Mouse (Mus musculus): ENCODE data around the gene Slc35g2. TPM values are rescaled to one million over a fixed set of nuclear protein-coding genes. Genes with fewer than 3 reads are reported as not detected.
A peak's percentile ranks its signal among the peaks of the same experiment; 100 is the strongest.

Gene Slc35g2
- 6.5 TPM in 2 replicates for polyA plus RNA-seq (2016; fragmentation: Nextera tagmentation; extraction: Ambion mirVana)

- under 1% methylated on average over 54 of the region's 55 CpGs for WGBS
- peaks cover 18% of the 10 kb centered on the region for H3K27me3 ChIP-seq (ENCODE audit: low read depth, poor library complexity, severe bottlenecking)
- H3K9me3 ChIP-seq (replicated peaks): no peaks in the 10 kb centered on the region
- peak within 1 kb of the TSS; percentile 88 for H3K27ac ChIP-seq (replicated peaks)
- H3K4me3 ChIP-seq: peak within 1 kb of the TSS; percentile 81
- H3K4me1 ChIP-seq: peaks cover 20% of the 10 kb centered on the region
- peak; percentile 85 for DNase-seq (ENCODE audit: low spot score)
- H3K36me3 ChIP-seq: no peaks in the 10 kb centered on the region
These were observed at the start of gene Slc35g2 for GRCm38 (mm10) chr9:100570626-100571233. Slc35g2 (minus strand) TSS chr9:100571090.

- no peak for DNase-seq (ENCODE audit: low spot score)
- H3K4me3 ChIP-seq: no peak overlapping the region
- peaks cover 9% of the 10 kb centered on the region for H3K4me1 ChIP-seq
- WGBS: 53% methylated on average over 11 of the region's 11 CpGs
- H3K36me3 ChIP-seq: no peaks in the 10 kb centered on the region
- peak overlapping the region; percentile 69 for H3K27ac ChIP-seq (replicated peaks)
- H3K9me3 ChIP-seq (replicated peaks): no peaks in the 10 kb centered on the region
- H3K27me3 ChIP-seq (ENCODE audit: low read depth, poor library complexity, severe bottlenecking): no peaks in the 10 kb centered on the region
These were observed 46.1 kb upstream of the Slc35g2 start for GRCm38 (mm10) chr9:100616947-100617346.

GRCm38 (mm10) chr9:100613501-100614071, 42.7 kb upstream of the Slc35g2 start:
- Histone ChIP-seq H3K4me3 (no peak overlapping the region), H3K36me3 (no peaks in the 10 kb centered on the region), H3K9me3 (replicated peaks) (no peaks in the 10 kb centered on the region), H3K4me1 (peaks cover 9% of the 10 kb centered on the region), H3K27me3 (ENCODE audit: low read depth, poor library complexity, severe bottlenecking) (no peaks in the 10 kb centered on the region), H3K27ac (replicated peaks) (no peak overlapping the region)
- no peak for DNase-seq (ENCODE audit: low spot score)
- WGBS: 87% methylated on average over 3 of the region's 3 CpGs

- WGBS: 71% methylated on average over 7 of the region's 7 CpGs
- H3K27ac ChIP-seq (replicated peaks): no peak overlapping the region
- 0 out of 2 replicates have a peak, but pooled peaks cover 2% of the 10 kb centered on the region for H3K4me1 ChIP-seq
- no peak for DNase-seq (ENCODE audit: low spot score)
- H3K27me3 ChIP-seq (ENCODE audit: low read depth, poor library complexity, severe bottlenecking): no peaks in the 10 kb centered on the region
- H3K9me3 ChIP-seq (replicated peaks): no peaks in the 10 kb centered on the region
- H3K4me3 ChIP-seq: no peak overlapping the region
- H3K36me3 ChIP-seq: no peaks in the 10 kb centered on the region
These were observed 35.2 kb upstream of the Slc35g2 start for GRCm38 (mm10) chr9:100605985-100606554.

GRCm38 (mm10) chr9:100605522-100605921, 34.6 kb upstream of the Slc35g2 start:
- no peak for DNase-seq (ENCODE audit: low spot score)
- WGBS: 93% methylated on average over 1 of the region's 1 CpGs

GRCm38 (mm10) chr9:100603156-100603555, 32.3 kb upstream of the Slc35g2 start:
- H3K9me3 ChIP-seq (replicated peaks): no peaks in the 10 kb centered on the region
- no peaks in the 10 kb centered on the region for H3K27me3 ChIP-seq (ENCODE audit: low read depth, poor library complexity, severe bottlenecking)
- WGBS: 84% methylated on average over 5 of the region's 5 CpGs
- H3K4me1 ChIP-seq: peaks cover 12% of the 10 kb centered on the region
- no peaks in the 10 kb centered on the region for H3K36me3 ChIP-seq
- no peak for DNase-seq (ENCODE audit: low spot score)
- H3K4me3 ChIP-seq: no peak overlapping the region
- H3K27ac ChIP-seq (replicated peaks): no peak overlapping the region

More at GRCm38 (mm10) chr9:100605522-100605921, 34.6 kb upstream of the Slc35g2 start:
- Histone ChIP-seq H3K4me3 (no peak overlapping the region), H3K36me3 (no peaks in the 10 kb centered on the region), H3K4me1 (0 out of 2 replicates have a peak, but pooled peaks cover 2% of the 10 kb centered on the region), H3K9me3 (replicated peaks) (no peaks in the 10 kb centered on the region), H3K27ac (replicated peaks) (no peak overlapping the region), H3K27me3 (ENCODE audit: low read depth, poor library complexity, severe bottlenecking) (no peaks in the 10 kb centered on the region)

GRCm38 (mm10) chr9:100602130-100602529, 31.2 kb upstream of the Slc35g2 start:
- DNase-seq (ENCODE audit: low spot score): no peak
- WGBS: 93% methylated on average over 1 of the region's 1 CpGs

GRCm38 (mm10) chr9:100599761-100600328, 29.0 kb upstream of the Slc35g2 start:
- H3K27ac ChIP-seq (replicated peaks): no peak overlapping the region

More at GRCm38 (mm10) chr9:100602130-100602529, 31.2 kb upstream of the Slc35g2 start:
- Histone ChIP-seq H3K4me1 (peaks cover 12% of the 10 kb centered on the region), H3K36me3 (no peaks in the 10 kb centered on the region), H3K27me3 (ENCODE audit: low read depth, poor library complexity, severe bottlenecking) (no peaks in the 10 kb centered on the region), H3K4me3 (no peak overlapping the region), H3K27ac (replicated peaks) (no peak overlapping the region), H3K9me3 (replicated peaks) (no peaks in the 10 kb centered on the region)

GRCm38 (mm10) chr9:100597546-100597945, 26.7 kb upstream of the Slc35g2 start, which contains the start of gene Stag1:
Stag1 (plus strand) TSS chr9:100597798.
- Histone ChIP-seq H3K27ac (replicated peaks) (no peak within 1 kb of the TSS), H3K36me3 (no peaks in the 10 kb centered on the region)
- DNase-seq (ENCODE audit: low spot score): no peak

More at GRCm38 (mm10) chr9:100599761-100600328, 29.0 kb upstream of the Slc35g2 start:
- no peaks in the 10 kb centered on the region for H3K27me3 ChIP-seq (ENCODE audit: low read depth, poor library complexity, severe bottlenecking)
- WGBS: 59% methylated on average over 3 of the region's 3 CpGs
- H3K4me1 ChIP-seq: peaks cover 10% of the 10 kb centered on the region
- no peaks in the 10 kb centered on the region for H3K36me3 ChIP-seq
- no peak overlapping the region for H3K4me3 ChIP-seq
- DNase-seq (ENCODE audit: low spot score): no peak
- no peaks in the 10 kb centered on the region for H3K9me3 ChIP-seq (replicated peaks)

GRCm38 (mm10) chr9:100596317-100596716, 25.4 kb upstream of the Slc35g2 start:
- WGBS: 91% methylated on average over 8 of the region's 8 CpGs
- H3K9me3 ChIP-seq (replicated peaks): no peaks in the 10 kb centered on the region
- no peak for DNase-seq (ENCODE audit: low spot score)
- no peak overlapping the region for H3K27ac ChIP-seq (replicated peaks)
- no peaks in the 10 kb centered on the region for H3K36me3 ChIP-seq
- peaks cover 15% of the 10 kb centered on the region for H3K4me1 ChIP-seq
- no peaks in the 10 kb centered on the region for H3K27me3 ChIP-seq (ENCODE audit: low read depth, poor library complexity, severe bottlenecking)
- no peak overlapping the region for H3K4me3 ChIP-seq

More at GRCm38 (mm10) chr9:100597546-100597945, 26.7 kb upstream of the Slc35g2 start, which contains the start of gene Stag1:
- Histone ChIP-seq H3K9me3 (replicated peaks) (no peaks in the 10 kb centered on the region), H3K4me1 (peaks cover 14% of the 10 kb centered on the region), H3K27me3 (ENCODE audit: low read depth, poor library complexity, severe bottlenecking) (no peaks in the 10 kb centered on the region), H3K4me3 (no peak within 1 kb of the TSS)
- 91% methylated on average over 8 of the region's 8 CpGs for WGBS

GRCm38 (mm10) chr9:100590462-100590861, 19.6 kb upstream of the Slc35g2 start:
- 79% methylated on average over 4 of the region's 4 CpGs for WGBS
- DNase-seq (ENCODE audit: low spot score): no peak
- no peaks in the 10 kb centered on the region for H3K27me3 ChIP-seq (ENCODE audit: low read depth, poor library complexity, severe bottlenecking)
- H3K9me3 ChIP-seq (replicated peaks): no peaks in the 10 kb centered on the region
- peaks cover 5% of the 10 kb centered on the region; the same call in 1 of the 2 replicates for H3K4me1 ChIP-seq
- H3K4me3 ChIP-seq: no peak overlapping the region
- H3K36me3 ChIP-seq: no peaks in the 10 kb centered on the region
- H3K27ac ChIP-seq (replicated peaks): no peak overlapping the region

GRCm38 (mm10) chr9:100584031-100584430, 13.1 kb upstream of the Slc35g2 start:
- Histone ChIP-seq H3K36me3 (no peaks in the 10 kb centered on the region), H3K27ac (replicated peaks) (no peak overlapping the region), H3K4me1 (peaks cover 39% of the 10 kb centered on the region), H3K27me3 (ENCODE audit: low read depth, poor library complexity, severe bottlenecking) (no peaks in the 10 kb centered on the region), H3K9me3 (replicated peaks) (no peaks in the 10 kb centered on the region), H3K4me3 (no peak overlapping the region)
- no peak for DNase-seq (ENCODE audit: low spot score)
- WGBS: 88% methylated on average over 4 of the region's 4 CpGs
